Mouse (Mus musculus): ENCODE results near the gene G6pc2. TPM values are rescaled to one million over a fixed set of nuclear protein-coding genes. Genes with fewer than 3 reads are reported as not detected.

The G6pc2 gene
- polyA plus RNA-seq, 1 experiment from 2014 or later, result not detected

DNA sequence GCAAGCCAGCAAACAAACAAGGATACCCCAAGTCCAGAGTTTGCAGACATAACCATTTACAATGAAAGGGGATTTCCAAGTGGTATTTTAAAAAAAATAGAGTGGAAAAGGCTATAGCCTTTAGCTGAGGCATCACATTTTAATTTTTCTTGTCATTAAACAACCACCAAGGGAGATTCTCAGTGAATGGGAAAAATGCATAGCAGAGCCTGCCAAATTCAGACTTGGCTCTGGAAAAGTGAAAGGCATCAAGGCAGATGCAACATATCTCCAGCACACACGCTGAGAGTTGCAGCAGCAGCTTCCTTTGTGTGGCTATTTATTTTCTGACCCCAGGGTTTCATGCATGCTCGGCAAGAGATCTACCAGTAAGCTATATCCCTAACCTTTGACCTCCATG, 34.1 kb downstream of the G6pc2 start:
- Histone ChIP-seq H3K36me3 (no peaks in the 10 kb centered on the region), H3K27me3 (no peaks in the 10 kb centered on the region), H3K4me1 (peaks cover 16% of the 10 kb centered on the region), H3K9ac (replicated peaks) (no peak overlapping the region), H3K9me3 (no peaks in the 10 kb centered on the region), H3K27ac (replicated peaks) (0 out of 2 replicates have a peak overlapping the region, but pooled peaks have one; percentile 6), H3K4me3 (no peak overlapping the region), H3K4me2 (replicated peaks) (no peak overlapping the region)
- no peak for ATAC-seq (replicated peaks)
- 30% methylated on average over 2 of the region's 2 CpGs for WGBS

DNA sequence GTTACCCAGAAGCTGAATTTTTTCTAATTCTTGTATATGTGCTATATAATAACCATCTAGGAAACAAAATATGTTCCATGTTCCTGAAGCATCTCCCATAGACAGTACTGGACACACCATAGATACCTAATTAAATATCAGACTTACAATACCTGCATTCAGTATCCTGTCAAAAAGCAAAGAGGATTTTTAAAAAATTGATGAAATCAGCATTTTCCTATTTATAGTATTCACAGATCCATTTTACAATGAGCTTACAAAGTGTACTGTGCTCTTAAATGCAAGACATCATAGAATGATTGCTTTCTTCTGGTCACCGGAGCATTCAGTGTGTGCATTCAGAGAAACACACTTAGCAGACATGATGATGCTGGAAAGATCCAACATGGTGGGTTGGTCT, 36.2 kb downstream of the G6pc2 start:
- H3K4me1 ChIP-seq, result peaks cover 16% of the 10 kb centered on the region
- no peak overlapping the region for H3K4me3 ChIP-seq
- H3K27ac ChIP-seq (replicated peaks), result no peak overlapping the region
- H3K9ac ChIP-seq (replicated peaks), result no peak overlapping the region
- no peak overlapping the region for H3K4me2 ChIP-seq (replicated peaks)
- H3K27me3 ChIP-seq, result no peaks in the 10 kb centered on the region
- H3K36me3 ChIP-seq, result no peaks in the 10 kb centered on the region
- no peak for ATAC-seq (replicated peaks)
- no peaks in the 10 kb centered on the region for H3K9me3 ChIP-seq
- 93% methylated on average over 1 of the region's 1 CpGs for WGBS

DNA sequence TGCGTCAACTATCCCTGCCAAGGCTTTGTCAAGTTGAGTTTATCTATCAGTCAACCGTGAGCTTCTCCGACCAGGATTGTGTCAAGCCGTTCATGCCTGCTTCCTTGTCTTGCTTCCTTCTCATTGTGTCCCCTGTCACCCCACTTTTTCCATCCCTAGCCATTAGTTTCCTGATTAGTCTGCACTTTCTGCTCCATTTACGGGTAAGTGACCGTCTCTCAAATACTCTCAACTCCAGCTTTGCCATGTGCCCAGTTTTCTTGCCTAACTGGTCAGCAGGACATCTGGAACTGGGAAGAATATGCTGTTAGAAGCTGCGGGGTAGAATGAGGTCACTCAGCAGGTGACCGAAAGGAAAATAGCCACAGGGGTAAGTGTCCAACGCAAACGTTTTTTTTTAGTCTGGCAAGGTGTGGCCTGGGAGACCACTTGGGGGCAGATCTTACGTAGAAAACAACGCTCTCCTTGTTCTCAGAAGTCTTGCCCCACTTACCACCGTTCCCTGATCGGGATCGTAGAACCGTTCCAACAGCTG, 37.4 kb downstream of the G6pc2 start:
- Histone ChIP-seq H3K36me3 (no peaks in the 10 kb centered on the region), H3K27me3 (no peaks in the 10 kb centered on the region), H3K4me2 (replicated peaks) (no peak overlapping the region), H3K4me3 (no peak overlapping the region), H3K9me3 (no peaks in the 10 kb centered on the region), H3K27ac (replicated peaks) (no peak overlapping the region), H3K4me1 (peaks cover 16% of the 10 kb centered on the region), H3K9ac (replicated peaks) (no peak overlapping the region)
- WGBS, result 48% methylated on average over 16 of the region's 16 CpGs
- no peak for ATAC-seq (replicated peaks)

DNA sequence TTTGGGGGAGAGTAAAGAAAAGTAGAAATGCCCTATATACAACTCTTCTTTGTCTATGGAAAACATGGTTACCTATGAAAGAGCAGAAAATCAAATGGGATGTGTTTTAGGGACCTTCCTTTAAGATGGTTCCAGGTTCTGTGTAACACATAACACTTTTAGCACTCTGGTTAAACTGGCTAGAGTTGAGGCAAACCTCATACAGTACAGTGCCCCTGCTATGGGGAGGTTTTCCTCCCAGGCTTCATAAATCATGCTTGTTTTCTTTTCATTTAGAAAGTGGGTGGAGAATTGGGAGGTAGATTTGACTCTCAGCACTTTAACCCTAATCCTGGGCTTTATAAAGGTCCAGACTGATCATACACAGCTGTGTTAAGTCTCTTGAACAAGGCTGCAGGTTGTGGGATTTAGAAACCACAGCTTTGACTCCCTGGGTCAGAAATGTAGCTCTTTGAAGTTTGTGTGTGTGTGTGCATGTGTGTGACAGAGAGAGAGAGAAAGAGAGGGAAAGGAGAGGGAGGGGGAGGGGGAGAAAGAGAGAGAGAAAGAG, 53.3 kb downstream of the G6pc2 start:
- Histone ChIP-seq H3K4me3 (no peak overlapping the region), H3K27me3 (no peaks in the 10 kb centered on the region), H3K9me3 (no peaks in the 10 kb centered on the region), H3K4me2 (replicated peaks) (no peak overlapping the region), H3K36me3 (no peaks in the 10 kb centered on the region), H3K27ac (replicated peaks) (no peak overlapping the region), H3K9ac (replicated peaks) (no peak overlapping the region), H3K4me1 (no peaks in the 10 kb centered on the region)
- no peak for ATAC-seq (replicated peaks)

DNA sequence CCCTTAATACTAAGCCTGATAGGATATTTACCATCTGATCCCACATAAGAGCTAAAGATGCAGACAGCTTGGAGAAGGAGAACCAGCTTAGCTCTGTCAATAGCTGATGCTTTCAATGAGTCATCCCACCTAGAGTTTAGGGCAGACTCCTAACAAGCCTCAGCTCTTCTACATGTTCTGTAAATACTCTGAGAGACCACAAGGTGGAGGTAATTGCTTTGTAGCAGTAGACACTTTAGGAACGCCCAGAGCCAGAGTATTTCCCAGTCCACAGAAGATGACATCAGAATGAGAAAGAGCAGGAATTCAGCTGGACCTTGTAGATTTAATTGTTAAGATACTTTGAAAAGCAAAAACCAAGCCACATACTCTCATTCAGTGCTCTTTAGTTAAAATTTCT, 65.0 kb downstream of the G6pc2 start:
- no peak overlapping the region for H3K27ac ChIP-seq (replicated peaks)
- no peaks in the 10 kb centered on the region for H3K9me3 ChIP-seq
- no peak overlapping the region for H3K9ac ChIP-seq (replicated peaks)
- 2% methylated on average over 1 of the region's 1 CpGs for WGBS
- no peak overlapping the region for H3K4me3 ChIP-seq
- ATAC-seq (replicated peaks), result no peak
- no peaks in the 10 kb centered on the region for H3K27me3 ChIP-seq
- H3K4me2 ChIP-seq (replicated peaks), result no peak overlapping the region
- no peaks in the 10 kb centered on the region for H3K36me3 ChIP-seq
- H3K4me1 ChIP-seq, result no peaks in the 10 kb centered on the region

Other genes starting within 250 kb of the G6pc2 start
- gene Nostrin, start 75.3 kb upstream of the G6pc2 start, polyA plus RNA-seq (2015; fragmentation: Nextera tagmentation; extraction: Ambion mirVana), result 1.2 and 1.6 TPM in 2 replicates
- 101 and 105 TPM in 2 replicates for gene Spc25, start 4.9 kb upstream of the G6pc2 start, polyA plus RNA-seq (2015; fragmentation: Nextera tagmentation; extraction: Ambion mirVana)
- gene Abcb11, start 131.5 kb downstream of the G6pc2 start, polyA plus RNA-seq (2015; fragmentation: Nextera tagmentation; extraction: Ambion mirVana), result not detected in 2 replicates
- not detected in 2 replicates for gene Dhrs9, start 169.4 kb downstream of the G6pc2 start, polyA plus RNA-seq (2015; fragmentation: Nextera tagmentation; extraction: Ambion mirVana)

Measured in forebrain, embryonic 15.5 days (tissue).